In genomic region chr8:108574101-108574500, GRCm38 (mm10) we compare ENCODE assay signal across 11 mouse cellular contexts.
DNase-seq lines count a peak whose midpoint lies in the region; ATAC-seq and TF ChIP-seq lines count a peak whose summit lies in the region.
"Had no signal": no experiment of that assay in that cellular context is flagged by ENCODE, and none has a peak within 500 bp of the region (broad histone marks: within the 10 kb centered on the region; RNA-seq: fewer than 3 reads in every experiment).

No protein-coding gene starts in this region.

- H3K9ac ChIP-seq in midbrain, postnatal 0 days (replicated peaks; ENCODE audit: low read length, poor library complexity, severe bottlenecking), result no peak overlapping the region
- no peak overlapping the region for H3K9ac ChIP-seq in midbrain, embryonic 13.5 days (replicated peaks)
- no peak overlapping the region for H3K9ac ChIP-seq in kidney, postnatal 0 days (ENCODE audit: low read depth, low read length)
- no peak overlapping the region for H3K9ac ChIP-seq in forebrain, embryonic 15.5 days (replicated peaks)
- H3K9ac ChIP-seq: limb, embryonic 13.5 days; stomach, embryonic 15.5 days had no signal

- no peak overlapping the region for H3K4me2 ChIP-seq in midbrain, postnatal 0 days (ENCODE audit: low read depth, low read length, poor library complexity, severe bottlenecking)
- no peak overlapping the region for H3K4me2 ChIP-seq in midbrain, embryonic 13.5 days (replicated peaks)
- no peak overlapping the region for H3K4me2 ChIP-seq in kidney, postnatal 0 days (ENCODE audit: low read length)
- no peak overlapping the region for H3K4me2 ChIP-seq in forebrain, embryonic 15.5 days (replicated peaks)
- H3K4me2 ChIP-seq: limb, embryonic 13.5 days; stomach, embryonic 15.5 days had no signal

- no peaks in the 10 kb centered on the region for H3K36me3 ChIP-seq in midbrain, postnatal 0 days (ENCODE audit: insufficient read depth, low read length)
- H3K36me3 ChIP-seq in midbrain, embryonic 13.5 days, result no peaks in the 10 kb centered on the region
- H3K36me3 ChIP-seq in embryonic facial prominence, embryonic 10.5 days (replicated peaks), result no peaks in the 10 kb centered on the region
- H3K36me3 ChIP-seq in kidney, postnatal 0 days (ENCODE audit: insufficient read depth, low read length), result no peaks in the 10 kb centered on the region
- H3K36me3 ChIP-seq in forebrain, embryonic 15.5 days, result no peaks in the 10 kb centered on the region
- H3K36me3 ChIP-seq: limb, embryonic 13.5 days; stomach, embryonic 15.5 days had no signal

- DNase-seq in midbrain, postnatal 0 days (ENCODE audit: low spot score), result no peak
- DNase-seq in adipocyte (ENCODE audit: low spot score), result peak; percentile 53
- peak; percentile 45 for DNase-seq in embryonic facial prominence, embryonic 10.5 days (ENCODE audit: low spot score)
- DNase-seq in kidney, postnatal 0 days (ENCODE audit: low spot score), result peak; percentile 80
- peak; percentile 61 for DNase-seq in thymus, postnatal 4 days

- WGBS in midbrain, postnatal 0 days, result 49% methylated on average over 7 of the region's 7 CpGs
- 40% methylated on average over 7 of the region's 7 CpGs for WGBS in midbrain, embryonic 13.5 days
- 32% methylated on average over 7 of the region's 7 CpGs for WGBS in embryonic facial prominence, embryonic 10.5 days
- 34% methylated on average over 7 of the region's 7 CpGs for WGBS in kidney, postnatal 0 days
- 38% methylated on average over 7 of the region's 7 CpGs for WGBS in forebrain, embryonic 15.5 days

- H3K4me1 ChIP-seq in midbrain, postnatal 0 days (ENCODE audit: insufficient read depth, low read length), result peaks cover 4% of the 10 kb centered on the region; the same call in 1 of the 2 replicates
- peaks cover 20% of the 10 kb centered on the region for H3K4me1 ChIP-seq in midbrain, embryonic 13.5 days (replicated peaks)
- H3K4me1 ChIP-seq in embryonic facial prominence, embryonic 10.5 days, result peaks cover 20% of the 10 kb centered on the region
- H3K4me1 ChIP-seq in kidney, postnatal 0 days (replicated peaks; ENCODE audit: insufficient read depth, low read length), result no peaks in the 10 kb centered on the region
- peaks cover 14% of the 10 kb centered on the region for H3K4me1 ChIP-seq in forebrain, embryonic 15.5 days
- H3K4me1 ChIP-seq: stomach, embryonic 15.5 days had no signal

- TF ChIP-seq CTCF in midbrain, postnatal 0 days (IDR thresholded peaks at IDR 0.05), result peak; percentile 54
- TF ChIP-seq CTCF in kidney, postnatal 0 days (IDR thresholded peaks at IDR 0.05; ENCODE audit: low read depth), result peak; percentile 82

- no peaks in the 10 kb centered on the region for H3K27me3 ChIP-seq in midbrain, postnatal 0 days (ENCODE audit: insufficient read depth, low read length)
- no peaks in the 10 kb centered on the region for H3K27me3 ChIP-seq in midbrain, embryonic 13.5 days
- H3K27me3 ChIP-seq in embryonic facial prominence, embryonic 10.5 days (replicated peaks; ENCODE audit: low read depth, poor library complexity, severe bottlenecking), result peaks cover 34% of the 10 kb centered on the region
- no peaks in the 10 kb centered on the region for H3K27me3 ChIP-seq in kidney, postnatal 0 days (ENCODE audit: insufficient read depth, low read length)
- H3K27me3 ChIP-seq in forebrain, embryonic 15.5 days, result 0 out of 2 replicates have a peak, but pooled peaks cover 3% of the 10 kb centered on the region
- H3K27me3 ChIP-seq: limb, embryonic 13.5 days; stomach, embryonic 15.5 days had no signal

- H3K4me3 ChIP-seq in midbrain, postnatal 0 days (ENCODE audit: low read depth, low read length), result no peak overlapping the region
- H3K4me3 ChIP-seq in midbrain, embryonic 13.5 days (replicated peaks), result no peak overlapping the region
- no peak overlapping the region for H3K4me3 ChIP-seq in embryonic facial prominence, embryonic 10.5 days
- H3K4me3 ChIP-seq in kidney, postnatal 0 days (replicated peaks; ENCODE audit: low read depth, low read length), result no peak overlapping the region
- H3K4me3 ChIP-seq in forebrain, embryonic 15.5 days, result no peak overlapping the region
- H3K4me3 ChIP-seq: erythroblast, embryonic 14.5 days; limb, embryonic 13.5 days; stomach, embryonic 15.5 days had no signal

- no peaks in the 10 kb centered on the region for H3K9me3 ChIP-seq in midbrain, postnatal 0 days (ENCODE audit: low read length)
- H3K9me3 ChIP-seq in midbrain, embryonic 13.5 days, result no peaks in the 10 kb centered on the region
- no peaks in the 10 kb centered on the region for H3K9me3 ChIP-seq in embryonic facial prominence, embryonic 10.5 days
- no peaks in the 10 kb centered on the region for H3K9me3 ChIP-seq in kidney, postnatal 0 days (replicated peaks; ENCODE audit: low read length)
- H3K9me3 ChIP-seq in forebrain, embryonic 15.5 days, result no peaks in the 10 kb centered on the region
- H3K9me3 ChIP-seq: limb, embryonic 13.5 days; stomach, embryonic 15.5 days had no signal

- no peak for ATAC-seq in midbrain, postnatal 0 days (ENCODE audit: low FRiP score)
- no peak for ATAC-seq in midbrain, embryonic 13.5 days
- no peak; the same call in 1 of the 2 replicates for ATAC-seq in kidney, postnatal 0 days (replicated peaks; ENCODE audit: low FRiP score, low read depth)
- ATAC-seq in megakaryocyte, adult 5-6 weeks (ENCODE audit: poor library complexity, severe bottlenecking), result peak; percentile 95
- no peak for ATAC-seq in forebrain, embryonic 15.5 days (replicated peaks)

- H3K27ac ChIP-seq in midbrain, postnatal 0 days (ENCODE audit: low read depth, low read length), result no peak overlapping the region
- no peak overlapping the region for H3K27ac ChIP-seq in midbrain, embryonic 13.5 days
- H3K27ac ChIP-seq in embryonic facial prominence, embryonic 10.5 days (replicated peaks), result no peak overlapping the region
- no peak overlapping the region for H3K27ac ChIP-seq in kidney, postnatal 0 days
- no peak overlapping the region for H3K27ac ChIP-seq in forebrain, embryonic 15.5 days (replicated peaks)
- H3K27ac ChIP-seq: limb, embryonic 13.5 days; stomach, embryonic 15.5 days had no signal
